ENCODE assay signal across 20 mouse cellular contexts in the genomic region with DNA sequence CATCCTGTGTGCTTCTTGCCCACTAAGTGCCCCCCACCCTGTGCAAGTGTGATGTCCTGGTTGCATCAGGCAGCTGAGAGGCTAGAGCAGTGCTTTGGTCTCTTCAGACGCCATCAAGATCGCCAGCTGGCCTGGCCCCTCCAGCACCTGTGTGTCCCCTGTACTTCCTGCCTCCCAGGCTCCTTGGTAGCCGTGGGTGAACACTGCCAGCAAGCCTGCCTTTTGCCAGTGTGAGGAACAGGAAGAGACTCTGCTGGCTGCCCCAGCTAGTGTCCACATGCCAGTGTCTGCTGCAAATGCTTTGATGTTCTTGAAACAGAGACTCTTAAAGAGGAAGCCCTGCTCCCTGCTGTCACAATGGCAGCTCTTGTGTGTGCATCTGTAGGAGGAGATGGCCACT. TPM values are rescaled to one million over a fixed set of nuclear protein-coding genes. Genes with fewer than 3 reads are reported as not detected.
DNase-seq lines count a peak whose midpoint lies in the region; ATAC-seq and TF ChIP-seq lines count a peak whose summit lies in the region.
"Had no signal": no experiment of that assay in that cellular context is flagged by ENCODE, and none has a peak within 500 bp of the region (broad histone marks: within the 10 kb centered on the region; RNA-seq: fewer than 3 reads in every experiment).

No protein-coding gene starts in this region.

- no peak for ATAC-seq in hindbrain, embryonic 14.5 days (ENCODE audit: low FRiP score)
- ATAC-seq in granulocyte monocyte progenitor cell, adult 5-6 weeks (replicated peaks; ENCODE audit: poor library complexity, severe bottlenecking): peak; percentile 69
- ATAC-seq in lung, postnatal 0 days: no peak

- no peak for TF ChIP-seq EP300 in lung, postnatal 0 days (IDR thresholded peaks at IDR 0.05)

- no peak overlapping the region for H3K4me2 ChIP-seq in hindbrain, embryonic 14.5 days (replicated peaks)
- H3K4me2 ChIP-seq in lung, postnatal 0 days (replicated peaks; ENCODE audit: low read depth, low read length): no peak overlapping the region
- H3K4me2 ChIP-seq: heart, embryonic 15.5 days; hindbrain, embryonic 15.5 days; limb, embryonic 13.5 days; liver, embryonic 15.5 days; midbrain, embryonic 12.5 days had no signal

- WGBS in hindbrain, embryonic 10.5 days: 59% methylated on average over 3 of the region's 3 CpGs
- 71% methylated on average over 3 of the region's 3 CpGs for WGBS in hindbrain, embryonic 14.5 days
- 60% methylated on average over 3 of the region's 3 CpGs for WGBS in lung, postnatal 0 days

- 0 out of 2 replicates have a peak overlapping the region, but pooled peaks have one; percentile 31 for H3K27ac ChIP-seq in hindbrain, embryonic 10.5 days
- no peak overlapping the region for H3K27ac ChIP-seq in hindbrain, embryonic 14.5 days
- no peak overlapping the region for H3K27ac ChIP-seq in lung, postnatal 0 days (ENCODE audit: low read length)
- H3K27ac ChIP-seq: heart, adult 2 months; heart, embryonic 15.5 days; hindbrain, embryonic 15.5 days; kidney, postnatal 0 days; left cerebral cortex, adult 2 months; limb, embryonic 13.5 days; liver, embryonic 15.5 days; midbrain, embryonic 12.5 days had no signal

- H3K9ac ChIP-seq in hindbrain, embryonic 14.5 days: no peak overlapping the region
- no peak overlapping the region for H3K9ac ChIP-seq in lung, postnatal 0 days (replicated peaks; ENCODE audit: low read depth)
- H3K9ac ChIP-seq: heart, embryonic 15.5 days; hindbrain, embryonic 15.5 days; limb, embryonic 13.5 days; liver, embryonic 15.5 days; midbrain, embryonic 12.5 days had no signal

- peaks cover 33% of the 10 kb centered on the region for H3K36me3 ChIP-seq in hindbrain, embryonic 10.5 days
- H3K36me3 ChIP-seq in hindbrain, embryonic 14.5 days (replicated peaks; ENCODE audit: control insufficient read depth, insufficient read depth): peaks cover 4% of the 10 kb centered on the region; the same call in 1 of the 2 replicates
- H3K36me3 ChIP-seq in lung, postnatal 0 days (ENCODE audit: insufficient read depth, low read length): no peaks in the 10 kb centered on the region
- H3K36me3 ChIP-seq: liver, embryonic 15.5 days had no signal

- no peak for DNase-seq in hindbrain, embryonic 10.5 days (ENCODE audit: low spot score)
- no peak for DNase-seq in hindbrain, embryonic 14.5 days (ENCODE audit: low spot score)
- peak; percentile 15 for DNase-seq in thymus, postnatal 0 days (ENCODE audit: low spot score)
- no peak for DNase-seq in thymus, postnatal 36 days
- DNase-seq in urinary bladder, postnatal 10 days (ENCODE audit: low spot score): no peak
- no peak for DNase-seq in lung, postnatal 0 days (ENCODE audit: low spot score)
- DNase-seq: gastrocnemius, postnatal 10 days; heart, adult 2 months; kidney, adult 11 months; lung, postnatal 14 days; thymus, adult 18-20 months had no signal

- TF ChIP-seq CTCF in lung, postnatal 0 days (IDR thresholded peaks at IDR 0.05): no peak

- H3K9me3 ChIP-seq in hindbrain, embryonic 10.5 days: no peaks in the 10 kb centered on the region
- no peaks in the 10 kb centered on the region for H3K9me3 ChIP-seq in hindbrain, embryonic 14.5 days (ENCODE audit: control insufficient read depth, low read length)
- H3K9me3 ChIP-seq in lung, postnatal 0 days (ENCODE audit: low read length): no peaks in the 10 kb centered on the region
- H3K9me3 ChIP-seq: heart, embryonic 15.5 days; hindbrain, embryonic 15.5 days; limb, embryonic 13.5 days; liver, embryonic 15.5 days; midbrain, embryonic 12.5 days had no signal

- H3K27me3 ChIP-seq in hindbrain, embryonic 10.5 days (ENCODE audit: insufficient read depth, poor library complexity, severe bottlenecking): no peaks in the 10 kb centered on the region
- H3K27me3 ChIP-seq in hindbrain, embryonic 14.5 days (ENCODE audit: control insufficient read depth, insufficient read depth, low read length): no peaks in the 10 kb centered on the region
- no peaks in the 10 kb centered on the region for H3K27me3 ChIP-seq in lung, postnatal 0 days (replicated peaks; ENCODE audit: insufficient read depth, low read length)
- H3K27me3 ChIP-seq: heart, embryonic 15.5 days; hindbrain, embryonic 15.5 days; liver, embryonic 15.5 days had no signal

- no peak overlapping the region for H3K4me3 ChIP-seq in hindbrain, embryonic 10.5 days
- H3K4me3 ChIP-seq in hindbrain, embryonic 14.5 days (replicated peaks; ENCODE audit: low read length): no peak overlapping the region
- H3K4me3 ChIP-seq in lung, postnatal 0 days (ENCODE audit: low read depth, low read length): no peak overlapping the region
- H3K4me3 ChIP-seq: erythroblast, embryonic 14.5 days; heart, adult 2 months; heart, embryonic 15.5 days; hindbrain, embryonic 15.5 days; left cerebral cortex, adult 2 months; limb, embryonic 13.5 days; liver, embryonic 15.5 days; midbrain, embryonic 12.5 days had no signal

- H3K4me1 ChIP-seq in hindbrain, embryonic 10.5 days (replicated peaks): peaks cover 46% of the 10 kb centered on the region
- H3K4me1 ChIP-seq in hindbrain, embryonic 14.5 days (replicated peaks; ENCODE audit: control insufficient read depth, insufficient read depth, low read length): peaks cover 5% of the 10 kb centered on the region; the same call in 1 of the 2 replicates
- H3K4me1 ChIP-seq in lung, postnatal 0 days (ENCODE audit: insufficient read depth, low read depth, low read length): no peaks in the 10 kb centered on the region
- H3K4me1 ChIP-seq: liver, embryonic 15.5 days; midbrain, embryonic 12.5 days had no signal

RNA-seq across cellular contexts. Expression of a gene that starts 18.7 kb away (rescaled TPM):
- 27.3 and 29.4 TPM in 2 replicates for polyA plus RNA-seq in hindbrain, embryonic 10.5 days (2016; fragmentation: Nextera tagmentation; extraction: Ambion mirVana)
- polyA plus RNA-seq in hindbrain, embryonic 14.5 days (2014; fragmentation: Nextera tagmentation; extraction: Ambion mirVana): 22.4 and 24.9 TPM in 2 replicates
- polyA plus RNA-seq in thymus, postnatal 0 days (2015; fragmentation: Nextera tagmentation; extraction: Ambion mirVana): 15.5 and 16.1 TPM in 2 replicates
- total RNA-seq in granulocyte monocyte progenitor cell, adult 5-6 weeks (2014; fragmentation: Nextera tagmentation): 34.0 and 36.8 TPM in 2 replicates
- 6.9 and 10.7 TPM in 2 replicates for total RNA-seq in granulocyte monocyte progenitor cell, adult 5-6 weeks (2017)
- 16.5 and 16.6 TPM in 2 replicates for polyA plus RNA-seq in lung, postnatal 0 days (2015; fragmentation: Nextera tagmentation; extraction: Ambion mirVana)

RNA-seq across cellular contexts. Expression of a gene that starts 27.1 kb away (rescaled TPM):
- 9.1 and 10.7 TPM in 2 replicates for polyA plus RNA-seq in hindbrain, embryonic 10.5 days (2016; fragmentation: Nextera tagmentation; extraction: Ambion mirVana)
- polyA plus RNA-seq in hindbrain, embryonic 14.5 days (2014; fragmentation: Nextera tagmentation; extraction: Ambion mirVana): 18.5 and 20.1 TPM in 2 replicates
- 0.23 and 0.26 TPM in 2 replicates for polyA plus RNA-seq in thymus, postnatal 0 days (2015; fragmentation: Nextera tagmentation; extraction: Ambion mirVana)
- 1.1 TPM in 1 of 2 replicates, not detected in the other for total RNA-seq in granulocyte monocyte progenitor cell, adult 5-6 weeks (2014; fragmentation: Nextera tagmentation)
- not detected in 2 replicates for total RNA-seq in granulocyte monocyte progenitor cell, adult 5-6 weeks (2017)
- polyA plus RNA-seq in lung, postnatal 0 days (2015; fragmentation: Nextera tagmentation; extraction: Ambion mirVana): 0.19 and 0.24 TPM in 2 replicates
- polyA plus RNA-seq: erythroblast, embryonic 14.5 days had no signal
